Mouse (Mus musculus): ENCODE results near the gene Ndufs8.
"Not testable (repeated sequence)": the region's sequence is repeated elsewhere in the genome, so short reads cannot be mapped to it uniquely, and the experiment has no call there.

DNA sequence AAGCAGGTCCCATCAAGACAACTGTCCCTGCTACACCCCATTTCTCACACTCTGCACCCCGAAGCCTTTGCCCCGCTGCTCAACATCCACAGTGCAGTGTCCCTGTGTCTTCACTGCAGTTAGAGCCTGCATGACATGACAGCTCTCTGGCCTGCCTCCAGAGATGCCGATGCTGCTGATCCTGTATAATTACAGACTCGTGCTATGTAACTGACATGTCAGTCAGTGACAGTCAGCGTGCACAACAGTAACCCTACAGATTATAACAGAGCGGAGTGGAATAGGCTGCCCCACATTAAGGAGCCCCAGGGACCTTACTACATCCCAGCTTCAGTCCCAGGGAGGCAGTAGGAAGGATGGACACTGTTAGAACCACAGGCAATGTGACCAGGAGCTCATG lies 49.2 kb upstream of the Ndufs8 start:
- not testable (repeated sequence) for TF ChIP-seq GATA1, TAL1 (IDR thresholded peaks at IDR 0.05; ENCODE audit: low read length)

Measured in erythroblast, embryonic 14.5 days (primary cell).